Mouse (Mus musculus) spleen, adult 18-20 months (tissue): ENCODE measurements around the gene Cxcr4.
A peak's percentile ranks its signal among the peaks of the same experiment; 100 is the strongest.
"Not testable (repeated sequence)": the region's sequence is repeated elsewhere in the genome, so short reads cannot be mapped to it uniquely, and the experiment has no call there.

ENCODE experiments used
- DNase-seq, 2 experiments: peaks; one replicate each; pipeline ENCODE4 v3.0.0; 2022; ENCODE audit warnings: mixed read lengths in 2 of 2

The Cxcr4 gene

GRCm38 (mm10) chr1:128597209-128597782, 5.2 kb upstream of the Cxcr4 start:
- DNase-seq = no peak

GRCm38 (mm10) chr1:128595528-128595927, 3.4 kb upstream of the Cxcr4 start:
- DNase-seq = no peak

GRCm38 (mm10) chr1:128595105-128595420, 3.0 kb upstream of the Cxcr4 start:
- DNase-seq = no peak

GRCm38 (mm10) chr1:128594353-128595104, 2.4 kb upstream of the Cxcr4 start:
- DNase-seq = no peak

GRCm38 (mm10) chr1:128592961-128593501, 938 bp upstream of the Cxcr4 start:
- DNase-seq = peak; percentile 45 to 49

GRCm38 (mm10) chr1:128591721-128592210, 327 bp downstream of the Cxcr4 start:
- peak; percentile 42 to 51 for DNase-seq

- peak; percentile 74 to 77 for DNase-seq
These were observed 1.0 kb downstream of the Cxcr4 start for GRCm38 (mm10) chr1:128590816-128591720.

GRCm38 (mm10) chr1:128590011-128590410, 2.1 kb downstream of the Cxcr4 start:
- DNase-seq = no peak

GRCm38 (mm10) chr1:128589488-128589887, 2.6 kb downstream of the Cxcr4 start:
- DNase-seq = no peak

GRCm38 (mm10) chr1:128588337-128588736, 3.8 kb downstream of the Cxcr4 start:
- no peak for DNase-seq

GRCm38 (mm10) chr1:128586928-128587780, 4.9 kb downstream of the Cxcr4 start:
- no peak for DNase-seq

- no peak for DNase-seq
These were observed 5.7 kb downstream of the Cxcr4 start for GRCm38 (mm10) chr1:128586162-128586927.

- DNase-seq = no peak
These were observed 6.5 kb downstream of the Cxcr4 start for GRCm38 (mm10) chr1:128585396-128586161.

- not testable (repeated sequence) for DNase-seq
These were observed 7.4 kb downstream of the Cxcr4 start for GRCm38 (mm10) chr1:128584716-128585115.

GRCm38 (mm10) chr1:128583279-128583872, 8.7 kb downstream of the Cxcr4 start:
- no peak for DNase-seq

- DNase-seq = no peak
These were observed 11.8 kb downstream of the Cxcr4 start for GRCm38 (mm10) chr1:128580321-128580720.

GRCm38 (mm10) chr1:128578454-128578853, 13.6 kb downstream of the Cxcr4 start:
- DNase-seq = no peak

- DNase-seq = no peak
These were observed 17.0 kb downstream of the Cxcr4 start for GRCm38 (mm10) chr1:128575096-128575495.

GRCm38 (mm10) chr1:128571033-128571432, 21.1 kb downstream of the Cxcr4 start:
- DNase-seq = no peak
